8 mouse cellular contexts compared by ENCODE assay signal in the genomic region with DNA sequence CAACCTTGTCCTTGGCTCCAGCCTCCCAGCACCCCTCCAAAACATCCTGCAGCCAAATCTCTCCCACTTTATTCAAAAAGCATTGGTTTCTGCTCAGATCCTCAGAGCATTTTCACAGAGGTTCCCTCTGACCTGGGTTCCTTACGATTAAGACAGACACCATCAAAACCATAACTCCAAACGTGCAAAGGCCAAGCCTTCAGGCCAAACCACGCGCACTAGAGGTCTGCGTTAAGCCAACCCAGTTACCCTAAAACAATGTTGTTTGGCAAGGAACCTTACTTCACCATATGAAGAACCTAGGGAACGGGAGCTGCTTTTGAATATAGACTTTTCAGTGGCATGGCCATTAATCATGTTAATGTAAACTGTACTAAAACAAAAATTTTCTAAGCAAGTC. TPM values are rescaled to one million over a fixed set of nuclear protein-coding genes. Genes with fewer than 3 reads are reported as not detected.
DNase-seq lines count a peak whose midpoint lies in the region; ATAC-seq and TF ChIP-seq lines count a peak whose summit lies in the region.

No protein-coding gene starts in this region.

- H3K9me3 ChIP-seq in limb, embryonic 15.5 days: no peaks in the 10 kb centered on the region

- TF ChIP-seq POLR2A in thymus, adult 2 months (IDR thresholded peaks at IDR 0.05; ENCODE audit: control insufficient read depth, extremely low read depth, insufficient read depth, low read length, poor library complexity): no peak

- peak overlapping the region; percentile 35 for H3K4me3 ChIP-seq in gastrocnemius, adult 2 months
- no peak overlapping the region for H3K4me3 ChIP-seq in thymus, adult 2 months (ENCODE audit: control insufficient read depth, insufficient read depth, low read length)
- H3K4me3 ChIP-seq in limb, embryonic 15.5 days: no peak overlapping the region

- H3K4me2 ChIP-seq in limb, embryonic 15.5 days: no peak overlapping the region

- peak overlapping the region; percentile 98 for H3K27ac ChIP-seq in gastrocnemius, adult 2 months
- peak overlapping the region; percentile 19; the same call in 1 of the 2 replicates for H3K27ac ChIP-seq in thymus, adult 2 months (ENCODE audit: control insufficient read depth, insufficient read depth, low read length)
- H3K27ac ChIP-seq in limb, embryonic 15.5 days: peak overlapping the region; percentile 67

- TF ChIP-seq CTCF in gastrocnemius, adult 2 months (IDR thresholded peaks at IDR 0.05): no peak
- no peak for TF ChIP-seq CTCF in thymus, adult 2 months (IDR thresholded peaks at IDR 0.05; ENCODE audit: borderline replicate concordance, control insufficient read depth, extremely low read depth, insufficient read depth, low read length, poor library complexity)

- H3K4me1 ChIP-seq in thymus, adult 2 months (replicated peaks; ENCODE audit: control insufficient read depth, insufficient read depth, low read length): peaks cover 44% of the 10 kb centered on the region
- peaks cover 72% of the 10 kb centered on the region for H3K4me1 ChIP-seq in limb, embryonic 15.5 days

- H3K36me3 ChIP-seq in thymus, adult 2 months (ENCODE audit: control insufficient read depth, insufficient read depth, low read length): no peaks in the 10 kb centered on the region
- no peaks in the 10 kb centered on the region; the same call in 1 of the 2 replicates for H3K36me3 ChIP-seq in limb, embryonic 15.5 days

- DNase-seq in gastrocnemius, adult 2 months: no peak
- DNase-seq in gastrocnemius, postnatal 10 days: no peak
- DNase-seq in thymus, adult 2 months: no peak
- DNase-seq in thymus, postnatal 10 days (ENCODE audit: low spot score in 2 of 2): no peak
- DNase-seq in frontal cortex, postnatal 25 days (ENCODE audit: low spot score in 2 of 2): no peak
- DNase-seq in spleen, postnatal 14 days (ENCODE audit: low spot score in 2 of 2): no peak

- no peak for ATAC-seq in limb, embryonic 15.5 days (ENCODE audit: insufficient number of reproducible peaks, low FRiP score, low TSS enrichment, low read depth)
- no peak for ATAC-seq in monocyte, adult 5-6 weeks (replicated peaks; ENCODE audit: insufficient number of reproducible peaks, low FRiP score, low TSS enrichment, poor library complexity, severe bottlenecking)

- intact Hi-C loops in gastrocnemius, adult 2 months (cut with DNase I): loop anchor here (2.0 to 10.0 kb wide), 6 partner anchors 32 to 235 kb away; a partner anchor contains a TSS

- WGBS in thymus, adult 2 months: 80% methylated on average over 6 of the region's 6 CpGs
- WGBS in limb, embryonic 15.5 days: 29% methylated on average over 6 of the region's 6 CpGs

- no peak overlapping the region for H3K9ac ChIP-seq in limb, embryonic 15.5 days

- no peaks in the 10 kb centered on the region for H3K27me3 ChIP-seq in thymus, adult 2 months (ENCODE audit: control insufficient read depth, insufficient read depth, low read length)
- H3K27me3 ChIP-seq in limb, embryonic 15.5 days: no peaks in the 10 kb centered on the region

RNA-seq across cellular contexts. Expression of a gene that starts 4.0 kb away (rescaled TPM):
- total RNA-seq in gastrocnemius, adult 2 months (2021): 10 to 100 TPM; 15.3 to 27.4 TPM
- 10 to 100 TPM; 34.5 to 43.6 TPM for total RNA-seq in gastrocnemius, postnatal 10 days (2021)
- 104 and 122 TPM in 2 replicates for polyA plus RNA-seq in thymus, adult 2 months (2012; rRNA removed)
- 18.5 and 20.2 TPM in 2 replicates for polyA plus RNA-seq in limb, embryonic 15.5 days (2015; fragmentation: Nextera tagmentation; extraction: Ambion mirVana)
- total RNA-seq in monocyte, adult 5-6 weeks (2017): 15.8 to 51.1 TPM (median 20.4 TPM) in 3 replicates

RNA-seq across cellular contexts. Expression of a gene that starts 42.8 kb away (rescaled TPM):
- total RNA-seq in gastrocnemius, adult 2 months (2021): 1 to 10 TPM; 5.9 to 6.2 TPM
- total RNA-seq in gastrocnemius, postnatal 10 days (2021): 10 to 100 TPM in 1 of 2 experiments, 1 to 10 TPM in 1; 9.7 to 12.1 TPM
- 7.0 and 8.7 TPM in 2 replicates for polyA plus RNA-seq in thymus, adult 2 months (2012; rRNA removed)
- 63.2 and 65.9 TPM in 2 replicates for polyA plus RNA-seq in limb, embryonic 15.5 days (2015; fragmentation: Nextera tagmentation; extraction: Ambion mirVana)
- total RNA-seq in monocyte, adult 5-6 weeks (2017): 51.1 to 55.5 TPM (median 53.4 TPM) in 3 replicates

RNA-seq across cellular contexts. Expression of a gene that starts 49.3 kb away (rescaled TPM):
- total RNA-seq in gastrocnemius, adult 2 months (2021): 10 to 100 TPM; 24.0 to 24.1 TPM
- 10 to 100 TPM; 22.7 to 25.4 TPM for total RNA-seq in gastrocnemius, postnatal 10 days (2021)
- polyA plus RNA-seq in thymus, adult 2 months (2012; rRNA removed): 12.7 and 12.8 TPM in 2 replicates
- 37.5 and 38.5 TPM in 2 replicates for polyA plus RNA-seq in limb, embryonic 15.5 days (2015; fragmentation: Nextera tagmentation; extraction: Ambion mirVana)
- 47.0 to 82.9 TPM (median 61.5 TPM) in 3 replicates for total RNA-seq in monocyte, adult 5-6 weeks (2017)

Comparison
In these comparisons a context has a peak if more than half of its experiments do, and no peak if none do; other contexts are left out.
1. H3K27ac ChIP-seq: peak in every context shown above with its lines; median percentile 98 in gastrocnemius, adult 2 months; 67 in limb, embryonic 15.5 days; 19 in thymus, adult 2 months.